ENCODE assay signal across 10 mouse cellular contexts in the genomic region with DNA sequence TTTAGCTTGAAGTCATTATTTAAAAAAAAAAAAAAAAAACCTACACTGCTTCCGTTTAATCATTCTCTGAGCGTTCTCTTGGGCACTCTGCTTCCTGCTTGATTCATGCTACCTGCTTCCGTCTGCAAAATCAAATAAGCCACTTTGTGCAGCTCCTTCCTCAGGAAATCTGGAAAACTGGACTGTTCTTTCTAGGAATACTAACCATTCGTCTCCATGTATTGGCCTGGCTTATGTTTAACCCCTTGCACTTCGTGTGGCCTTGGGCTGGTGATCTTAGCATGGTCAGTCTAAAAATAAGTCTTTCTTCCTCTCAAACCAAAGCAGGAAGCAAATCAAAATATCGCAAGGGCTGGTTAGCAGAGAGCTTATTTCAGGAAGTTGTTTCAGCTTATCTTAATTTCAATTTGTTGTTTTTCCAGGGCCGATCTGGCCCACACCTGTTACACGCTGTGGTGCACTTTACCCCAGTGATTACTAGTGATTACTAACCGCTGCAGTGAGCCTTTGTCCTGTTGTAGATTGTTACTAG.
DNase-seq lines count a peak whose midpoint lies in the region; ATAC-seq lines count a peak whose summit lies in the region.
"Had no signal": no experiment of that assay in that cellular context is flagged by ENCODE, and none has a peak within 500 bp of the region (broad histone marks: within the 10 kb centered on the region; RNA-seq: fewer than 3 reads in every experiment).

No protein-coding gene starts in this region.

- no peaks in the 10 kb centered on the region for H3K36me3 ChIP-seq in midbrain, embryonic 11.5 days (ENCODE audit: control insufficient read depth, insufficient read depth, low read length)
- no peaks in the 10 kb centered on the region for H3K36me3 ChIP-seq in midbrain, embryonic 14.5 days (ENCODE audit: control insufficient read depth, insufficient read depth, low read length)
- no peaks in the 10 kb centered on the region for H3K36me3 ChIP-seq in embryonic facial prominence, embryonic 11.5 days (replicated peaks; ENCODE audit: control insufficient read depth, insufficient read depth, low read depth, low read length)
- no peaks in the 10 kb centered on the region for H3K36me3 ChIP-seq in splenic B cell, adult 2 months (ENCODE audit: control insufficient read depth, insufficient read depth, low read length, poor library complexity, severe bottlenecking)
- H3K36me3 ChIP-seq: liver, embryonic 15.5 days had no signal

- no peak overlapping the region for H3K4me2 ChIP-seq in midbrain, embryonic 11.5 days
- no peak overlapping the region for H3K4me2 ChIP-seq in midbrain, embryonic 14.5 days (ENCODE audit: low read length)
- no peak overlapping the region for H3K4me2 ChIP-seq in embryonic facial prominence, embryonic 11.5 days (ENCODE audit: low read depth, low read length)
- H3K4me2 ChIP-seq: liver, embryonic 15.5 days had no signal

- no peak overlapping the region for H3K27ac ChIP-seq in midbrain, embryonic 11.5 days (ENCODE audit: low read depth, low read length)
- H3K27ac ChIP-seq in midbrain, embryonic 14.5 days (replicated peaks; ENCODE audit: low read depth, low read length): no peak overlapping the region
- H3K27ac ChIP-seq in embryonic facial prominence, embryonic 11.5 days (replicated peaks; ENCODE audit: low read depth, low read length): no peak overlapping the region
- H3K27ac ChIP-seq: liver, embryonic 15.5 days had no signal

- H3K9me3 ChIP-seq in midbrain, embryonic 11.5 days (ENCODE audit: control insufficient read depth, low read length): no peaks in the 10 kb centered on the region
- H3K9me3 ChIP-seq in midbrain, embryonic 14.5 days (ENCODE audit: control insufficient read depth, low read length): no peaks in the 10 kb centered on the region
- no peaks in the 10 kb centered on the region for H3K9me3 ChIP-seq in embryonic facial prominence, embryonic 11.5 days (replicated peaks; ENCODE audit: control insufficient read depth, low read length)
- H3K9me3 ChIP-seq: liver, embryonic 15.5 days had no signal

- DNase-seq in midbrain, embryonic 11.5 days (ENCODE audit: low spot score, missing footprints): peak; percentile 12
- DNase-seq in midbrain, embryonic 14.5 days: no peak
- DNase-seq in embryonic facial prominence, embryonic 11.5 days (ENCODE audit: low spot score): peak; percentile 40
- DNase-seq in kidney, adult 9 months: peak; percentile 9
- peak; percentile 50 for DNase-seq in splenic B cell, adult 2 months (ENCODE audit: low read depth, low spot score)
- DNase-seq in ovary, postnatal 36 days (ENCODE audit: low spot score): no peak
- no peak for DNase-seq in gastrocnemius, postnatal 25 days
- no peak for DNase-seq in layer of hippocampus, postnatal 25 days (ENCODE audit: extremely low spot score in 1 of 2, low spot score in 1 of 2)
- DNase-seq: cerebellum, adult 9-10 months had no signal

- H3K4me1 ChIP-seq in midbrain, embryonic 11.5 days (ENCODE audit: control insufficient read depth, insufficient read depth, low read length): no peaks in the 10 kb centered on the region
- H3K4me1 ChIP-seq in midbrain, embryonic 14.5 days (ENCODE audit: control insufficient read depth, insufficient read depth, low read length): 0 out of 2 replicates have a peak, but pooled peaks cover 2% of the 10 kb centered on the region
- H3K4me1 ChIP-seq in embryonic facial prominence, embryonic 11.5 days (ENCODE audit: control insufficient read depth, insufficient read depth, low read length): no peaks in the 10 kb centered on the region
- H3K4me1 ChIP-seq: liver, embryonic 15.5 days had no signal

- H3K9ac ChIP-seq in midbrain, embryonic 11.5 days (ENCODE audit: low read length): no peak overlapping the region
- no peak overlapping the region for H3K9ac ChIP-seq in midbrain, embryonic 14.5 days (replicated peaks; ENCODE audit: low read length)
- no peak overlapping the region for H3K9ac ChIP-seq in embryonic facial prominence, embryonic 11.5 days (replicated peaks; ENCODE audit: low read length)
- H3K9ac ChIP-seq: liver, embryonic 15.5 days had no signal

- no peaks in the 10 kb centered on the region for H3K27me3 ChIP-seq in midbrain, embryonic 11.5 days (ENCODE audit: control insufficient read depth, insufficient read depth, low read length)
- no peaks in the 10 kb centered on the region for H3K27me3 ChIP-seq in midbrain, embryonic 14.5 days (ENCODE audit: control insufficient read depth, insufficient read depth, low read length)
- no peaks in the 10 kb centered on the region for H3K27me3 ChIP-seq in embryonic facial prominence, embryonic 11.5 days (ENCODE audit: control insufficient read depth, insufficient read depth, low read length)
- no peaks in the 10 kb centered on the region for H3K27me3 ChIP-seq in splenic B cell, adult 2 months (ENCODE audit: control insufficient read depth, insufficient read depth, low read length, poor library complexity, severe bottlenecking)
- H3K27me3 ChIP-seq: liver, embryonic 15.5 days had no signal

- 82% methylated on average over 9 of the region's 9 CpGs for WGBS in midbrain, embryonic 11.5 days
- 78% methylated on average over 9 of the region's 9 CpGs for WGBS in midbrain, embryonic 14.5 days
- WGBS in embryonic facial prominence, embryonic 11.5 days: 30% methylated on average over 9 of the region's 9 CpGs

- no peak for ATAC-seq in midbrain, embryonic 11.5 days (ENCODE audit: low FRiP score)
- no peak for ATAC-seq in midbrain, embryonic 14.5 days (ENCODE audit: low FRiP score, low TSS enrichment)
- ATAC-seq in embryonic facial prominence, embryonic 11.5 days (replicated peaks; ENCODE audit: insufficient number of reproducible peaks, low FRiP score, low TSS enrichment, low read depth): no peak

- H3K4me3 ChIP-seq in midbrain, embryonic 11.5 days (ENCODE audit: low read depth, low read length): no peak overlapping the region
- H3K4me3 ChIP-seq in midbrain, embryonic 14.5 days (replicated peaks; ENCODE audit: low read depth, low read length): no peak overlapping the region
- no peak overlapping the region for H3K4me3 ChIP-seq in embryonic facial prominence, embryonic 11.5 days (ENCODE audit: low read depth, low read length)
- H3K4me3 ChIP-seq: liver, embryonic 15.5 days had no signal

Comparison
In these comparisons a context has a peak if more than half of its experiments do, and no peak if none do; other contexts are left out.
1. DNase-seq: peak in midbrain, embryonic 11.5 days (single experiment), embryonic facial prominence, embryonic 11.5 days (single experiment), kidney, adult 9 months (single experiment) and splenic B cell, adult 2 months (single experiment); none in midbrain, embryonic 14.5 days (single experiment), ovary, postnatal 36 days (single experiment), gastrocnemius, postnatal 25 days (single experiment) and layer of hippocampus, postnatal 25 days (0 of 2).